Mouse (Mus musculus) myocyte (in vitro differentiated cells): ENCODE data around the gene E430018J23Rik.

Experiments used
- TCF12 ChIP-seq: IDR thresholded peaks from one replicate; pipeline ENCODE4 v1.6.1; 2011; ENCODE audit warnings: mild to moderate bottlenecking, control low read depth; ENCODE audit not compliant: poor library complexity, insufficient read depth, severe bottlenecking
- USF1 ChIP-seq: IDR thresholded peaks from one replicate; pipeline ENCODE4 v1.6.1; 2011; ENCODE audit warnings: low read depth, mild to moderate bottlenecking, control low read depth, moderate library complexity

DNA sequence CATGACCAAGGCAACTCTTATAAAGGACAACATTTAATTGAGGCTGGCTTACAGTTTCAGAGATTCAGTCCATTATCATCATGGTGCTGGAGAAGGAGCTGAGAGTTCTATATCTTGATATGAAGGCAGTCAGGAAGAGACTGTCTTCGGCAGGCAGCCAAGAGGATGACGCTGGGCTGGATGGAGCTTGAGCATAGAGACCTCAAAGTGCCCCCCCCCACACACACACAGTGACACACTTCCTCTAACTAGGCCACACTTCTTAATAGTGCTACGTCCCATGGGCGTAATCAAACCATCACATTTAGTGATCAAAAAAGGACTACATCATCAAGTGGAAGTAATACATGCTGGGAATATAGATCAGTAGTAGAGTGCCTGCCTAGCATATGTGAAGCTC lies 41.8 kb upstream of the E430018J23Rik start:
- no peak for TF ChIP-seq TCF12
- no peak for TF ChIP-seq USF1
